Mouse (Mus musculus): ENCODE results near the gene Akip1.
A peak's percentile ranks its signal among the peaks of the same experiment; 100 is the strongest.

The Akip1 gene

GRCm38 (mm10) chr7:109703190-109704015, at the start of gene Akip1, which contains the start of gene St5:
Akip1 (plus strand) TSS chr7:109703690.
St5 (minus strand) TSS chr7:109703605.
- peak; percentile 60 for DNase-seq (ENCODE audit: low read depth, low spot score)

- DNase-seq (ENCODE audit: low read depth, low spot score), result no peak
Observed at GRCm38 (mm10) chr7:109654871-109655270, 48.6 kb upstream of the Akip1 start.

- no peak for DNase-seq (ENCODE audit: low read depth, low spot score)
Observed at GRCm38 (mm10) chr7:109657884-109658283, 45.6 kb upstream of the Akip1 start.

GRCm38 (mm10) chr7:109659278-109659677, 44.2 kb upstream of the Akip1 start:
- DNase-seq (ENCODE audit: low read depth, low spot score), result no peak

GRCm38 (mm10) chr7:109662626-109663025, 40.9 kb upstream of the Akip1 start:
- DNase-seq (ENCODE audit: low read depth, low spot score), result peak; percentile 33

GRCm38 (mm10) chr7:109666664-109667063, 36.8 kb upstream of the Akip1 start:
- no peak for DNase-seq (ENCODE audit: low read depth, low spot score)

- no peak for DNase-seq (ENCODE audit: low read depth, low spot score)
Observed at GRCm38 (mm10) chr7:109669426-109670170, 33.9 kb upstream of the Akip1 start.

GRCm38 (mm10) chr7:109671581-109672471, 31.7 kb upstream of the Akip1 start:
- peak; percentile 62 for DNase-seq (ENCODE audit: low read depth, low spot score)

GRCm38 (mm10) chr7:109674944-109675628, 28.4 kb upstream of the Akip1 start:
- DNase-seq (ENCODE audit: low read depth, low spot score), result no peak

GRCm38 (mm10) chr7:109680284-109680683, 23.2 kb upstream of the Akip1 start:
- no peak for DNase-seq (ENCODE audit: low read depth, low spot score)

GRCm38 (mm10) chr7:109680879-109681278, 22.6 kb upstream of the Akip1 start:
- DNase-seq (ENCODE audit: low read depth, low spot score), result no peak

- DNase-seq (ENCODE audit: low read depth, low spot score), result no peak
Observed at GRCm38 (mm10) chr7:109686585-109687128, 16.8 kb upstream of the Akip1 start.

- no peak for DNase-seq (ENCODE audit: low read depth, low spot score)
Observed at GRCm38 (mm10) chr7:109690101-109690500, 13.4 kb upstream of the Akip1 start.

- no peak for DNase-seq (ENCODE audit: low read depth, low spot score)
Observed at GRCm38 (mm10) chr7:109690961-109691360, 12.5 kb upstream of the Akip1 start.

- DNase-seq (ENCODE audit: low read depth, low spot score), result no peak
Observed at GRCm38 (mm10) chr7:109694576-109695338, 8.7 kb upstream of the Akip1 start.

- no peak for DNase-seq (ENCODE audit: low read depth, low spot score)
Observed at GRCm38 (mm10) chr7:109695339-109695726, 8.2 kb upstream of the Akip1 start.

GRCm38 (mm10) chr7:109700213-109700612, 3.3 kb upstream of the Akip1 start:
- DNase-seq (ENCODE audit: low read depth, low spot score), result no peak

GRCm38 (mm10) chr7:109702721-109703120, 769 bp upstream of the Akip1 start:
- no peak for DNase-seq (ENCODE audit: low read depth, low spot score)

- no peak for DNase-seq (ENCODE audit: low read depth, low spot score)
Observed at GRCm38 (mm10) chr7:109704016-109704377, 507 bp downstream of the Akip1 start.

- no peak for DNase-seq (ENCODE audit: low read depth, low spot score)
Observed at GRCm38 (mm10) chr7:109704461-109704860, 971 bp downstream of the Akip1 start.
